Mouse (Mus musculus) ES-CJ7 (cell line): ENCODE data around the gene Gpr18.

ENCODE experiments used
- DNase-seq: peaks from one replicate; pipeline ENCODE4 v3.0.0; 2011; ENCODE audit warnings: low read depth, low spot score

The Gpr18 gene

GRCm38 (mm10) chr14:121949436-121949835 is 33.9 kb upstream of the Gpr18 start:
- no peak for DNase-seq

GRCm38 (mm10) chr14:121947966-121948365 is 32.4 kb upstream of the Gpr18 start:
- DNase-seq = no peak

GRCm38 (mm10) chr14:121947201-121947760 is 31.7 kb upstream of the Gpr18 start:
- DNase-seq = no peak

- peak; percentile 75 for DNase-seq
Observed at GRCm38 (mm10) chr14:121946728-121947127, 31.1 kb upstream of the Gpr18 start.

- peak; percentile 87 for DNase-seq
Observed at GRCm38 (mm10) chr14:121946131-121946530, 30.6 kb upstream of the Gpr18 start.

- no peak for DNase-seq
Observed at GRCm38 (mm10) chr14:121939582-121939981, 24.0 kb upstream of the Gpr18 start.

GRCm38 (mm10) chr14:121938256-121939191 is 22.9 kb upstream of the Gpr18 start:
- no peak for DNase-seq

- DNase-seq = no peak
Observed at GRCm38 (mm10) chr14:121937601-121938255, 22.1 kb upstream of the Gpr18 start.

- DNase-seq = no peak
Observed at GRCm38 (mm10) chr14:121936856-121937255, 21.3 kb upstream of the Gpr18 start.

GRCm38 (mm10) chr14:121936356-121936755 is 20.8 kb upstream of the Gpr18 start:
- DNase-seq = no peak

- DNase-seq = no peak
Observed at GRCm38 (mm10) chr14:121934597-121934946, 19.0 kb upstream of the Gpr18 start.

- DNase-seq = no peak
Observed at GRCm38 (mm10) chr14:121933906-121934596, 18.5 kb upstream of the Gpr18 start.

GRCm38 (mm10) chr14:121932180-121932579 is 16.6 kb upstream of the Gpr18 start:
- DNase-seq = no peak

GRCm38 (mm10) chr14:121931594-121931993 is 16.0 kb upstream of the Gpr18 start:
- DNase-seq = peak; percentile 69

- no peak for DNase-seq
Observed at GRCm38 (mm10) chr14:121930731-121931383, 15.3 kb upstream of the Gpr18 start.

- DNase-seq = no peak
Observed at GRCm38 (mm10) chr14:121929243-121929951, 13.8 kb upstream of the Gpr18 start.

GRCm38 (mm10) chr14:121928375-121929137 is 13.0 kb upstream of the Gpr18 start:
- DNase-seq = peak; percentile 44

GRCm38 (mm10) chr14:121927451-121927850 is 11.9 kb upstream of the Gpr18 start:
- no peak for DNase-seq

- DNase-seq = no peak
Observed at GRCm38 (mm10) chr14:121926901-121927300, 11.3 kb upstream of the Gpr18 start.

GRCm38 (mm10) chr14:121924876-121925275 is 9.3 kb upstream of the Gpr18 start:
- DNase-seq = no peak
